Mouse (Mus musculus) kidney, embryonic 14.5 days (tissue): ENCODE results near the gene Notum. TPM values are rescaled to one million over a fixed set of nuclear protein-coding genes. Genes with fewer than 3 reads are reported as not detected.

ENCODE experiments used
- ATAC-seq: fragments of 200-750 bp; cut with Nextera tagmentation; 2 replicates; pipeline ENCODE4 v1.8.0; 2017; ENCODE audit warnings: moderate number of reproducible peaks, mild to moderate bottlenecking, moderate TSS enrichment, moderate library complexity; ENCODE audit not compliant: low FRiP score, low TSS enrichment
- H3K27ac ChIP-seq: fragments of 300-500 bp; sonication (generic); 2 replicates; pipeline ENCODE4 v1.5.1; 2014; ENCODE audit warnings: low read depth, mild to moderate bottlenecking, low read length, moderate library complexity, mixed read lengths
- H3K27me3 ChIP-seq: fragments of 300-500 bp; sonication (generic); 2 replicates; pipeline ENCODE4 v1.6.1; 2014; ENCODE audit warnings: mild to moderate bottlenecking, low read length; ENCODE audit not compliant: control insufficient read depth, insufficient read depth
- H3K36me3 ChIP-seq: fragments of 300-500 bp; sonication (generic); 2 replicates; pipeline ENCODE4 v1.6.1; 2014; ENCODE audit warnings: low read length, mixed read lengths; ENCODE audit not compliant: control insufficient read depth, insufficient read depth
- H3K4me1 ChIP-seq: fragments of 300-500 bp; sonication (generic); 2 replicates; pipeline ENCODE4 v1.6.1; 2014; ENCODE audit warnings: low read length, mixed read lengths; ENCODE audit not compliant: control insufficient read depth, insufficient read depth
- H3K4me2 ChIP-seq: fragments of 300-500 bp; sonication (generic); replicated peaks from 2 replicates; pipeline ENCODE4 v1.6.1; 2014; ENCODE audit warnings: low read depth, mild to moderate bottlenecking, low read length
- H3K4me3 ChIP-seq: fragments of 300-500 bp; sonication (generic); 2 replicates; pipeline ENCODE4 v1.5.1; 2014; ENCODE audit warnings: mild to moderate bottlenecking, low read length
- H3K9ac ChIP-seq: fragments of 300-500 bp; sonication (generic); 2 replicates; pipeline ENCODE4 v1.6.1; 2014; ENCODE audit warnings: low read depth, mild to moderate bottlenecking, low read length, moderate library complexity
- H3K9me3 ChIP-seq: fragments of 300-500 bp; sonication (generic); 2 replicates; pipeline ENCODE4 v1.6.1; 2016; ENCODE audit warnings: low read length; ENCODE audit not compliant: control insufficient read depth
- WGBS: fragments of 180-500 bp; shearing (Covaris S2); extraction: QIAGEN DNeasy Blood & Tissue Kit; methylation state at CpG from one replicate; pipeline ENCODE4 v1.1.7; 2014; 5-methylcytosine and 5-hydroxymethylcytosine counted together
- polyA plus RNA-seq: library from polyadenylated mRNA; unstranded; fragments of >200 nt; fragmentation: Nextera tagmentation; extraction: Ambion mirVana; gene quantifications from 2 replicates; pipeline ENCODE4 v1.2.1, GENCODE M21; 2014

The Notum gene
- polyA plus RNA-seq, 1 experiment from 2014 or later = 9.9 TPM

- peaks cover 13% of the 10 kb centered on the region for H3K4me1 ChIP-seq
- H3K27ac ChIP-seq = no peak overlapping the region; the same call in 1 of the 2 replicates
- no peak overlapping the region for H3K4me2 ChIP-seq
- no peaks in the 10 kb centered on the region for H3K9me3 ChIP-seq
- H3K36me3 ChIP-seq = peaks cover 49% of the 10 kb centered on the region
- ATAC-seq = no peak
- H3K4me3 ChIP-seq = no peak overlapping the region
- 94% methylated on average over 25 of the region's 25 CpGs for WGBS
- H3K27me3 ChIP-seq = no peaks in the 10 kb centered on the region
- no peak overlapping the region for H3K9ac ChIP-seq
Observed at GRCm38 (mm10) chr11:120618619-120619535, 42.1 kb downstream of the Notum start.

GRCm38 (mm10) chr11:120617519-120618112, 43.4 kb downstream of the Notum start, which contains the start of gene Pcyt2:
Gene Pcyt2, minus strand, starts transcription at chr11:120617936.
- peaks cover 49% of the 10 kb centered on the region for H3K36me3 ChIP-seq

GRCm38 (mm10) chr11:120616617-120617294, 44.2 kb downstream of the Notum start:
- Histone ChIP-seq H3K4me3 (peak overlapping the region; percentile 82), H3K27me3 (no peaks in the 10 kb centered on the region), H3K9ac (peak overlapping the region; percentile 77; the same call in 1 of the 2 replicates), H3K36me3 (peaks cover 43% of the 10 kb centered on the region), H3K4me1 (peaks cover 11% of the 10 kb centered on the region), H3K27ac (no peak overlapping the region), H3K4me2 (peak overlapping the region; percentile 89), H3K9me3 (no peaks in the 10 kb centered on the region)
- WGBS = 49% methylated on average over 4 of the region's 4 CpGs
- ATAC-seq = no peak

More at GRCm38 (mm10) chr11:120617519-120618112, 43.4 kb downstream of the Notum start, which contains the start of gene Pcyt2:
- H3K4me2 ChIP-seq = peak within 1 kb of the TSS; percentile 89
- under 1% methylated on average over 56 of the region's 56 CpGs for WGBS
- H3K4me3 ChIP-seq = peak within 1 kb of the TSS; percentile 82
- no peaks in the 10 kb centered on the region for H3K27me3 ChIP-seq
- no peaks in the 10 kb centered on the region for H3K9me3 ChIP-seq
- peak; percentile 95 for ATAC-seq
- H3K27ac ChIP-seq = peak within 1 kb of the TSS; percentile 11; the same call in 1 of the 2 replicates
- peaks cover 11% of the 10 kb centered on the region for H3K4me1 ChIP-seq
- peak within 1 kb of the TSS; percentile 77 for H3K9ac ChIP-seq

- peaks cover 11% of the 10 kb centered on the region for H3K4me1 ChIP-seq
- peaks cover 43% of the 10 kb centered on the region for H3K36me3 ChIP-seq
- no peaks in the 10 kb centered on the region for H3K27me3 ChIP-seq
- no peak overlapping the region for H3K27ac ChIP-seq
- no peak overlapping the region for H3K4me2 ChIP-seq
- H3K9me3 ChIP-seq = no peaks in the 10 kb centered on the region
- no peak overlapping the region for H3K4me3 ChIP-seq
- no peak overlapping the region for H3K9ac ChIP-seq
- no peak for ATAC-seq
- 94% methylated on average over 11 of the region's 11 CpGs for WGBS
Observed at GRCm38 (mm10) chr11:120615606-120616203, 45.3 kb downstream of the Notum start.

- Histone ChIP-seq H3K9me3 (no peaks in the 10 kb centered on the region), H3K27ac (no peak overlapping the region), H3K27me3 (no peaks in the 10 kb centered on the region), H3K4me2 (no peak overlapping the region), H3K9ac (no peak overlapping the region), H3K4me3 (no peak overlapping the region), H3K4me1 (peaks cover 11% of the 10 kb centered on the region), H3K36me3 (peaks cover 43% of the 10 kb centered on the region)
- 88% methylated on average over 6 of the region's 6 CpGs for WGBS
- ATAC-seq = no peak
Observed at GRCm38 (mm10) chr11:120615167-120615566, 45.8 kb downstream of the Notum start.

GRCm38 (mm10) chr11:120613976-120614375, 47.0 kb downstream of the Notum start:
- peaks cover 36% of the 10 kb centered on the region for H3K36me3 ChIP-seq
- no peak overlapping the region for H3K9ac ChIP-seq
- 0 out of 2 replicates have a peak, but pooled peaks cover 2% of the 10 kb centered on the region for H3K27me3 ChIP-seq
- no peak overlapping the region for H3K27ac ChIP-seq
- ATAC-seq = no peak
- peaks cover 16% of the 10 kb centered on the region for H3K4me1 ChIP-seq
- H3K4me2 ChIP-seq = no peak overlapping the region
- H3K9me3 ChIP-seq = no peaks in the 10 kb centered on the region
- WGBS = 86% methylated on average over 8 of the region's 8 CpGs
- no peak overlapping the region for H3K4me3 ChIP-seq

- Histone ChIP-seq H3K9ac (no peak overlapping the region), H3K9me3 (no peaks in the 10 kb centered on the region), H3K4me3 (no peak overlapping the region), H3K27ac (no peak overlapping the region), H3K4me1 (peaks cover 20% of the 10 kb centered on the region), H3K36me3 (peaks cover 31% of the 10 kb centered on the region), H3K4me2 (no peak overlapping the region), H3K27me3 (0 out of 2 replicates have a peak, but pooled peaks cover 5% of the 10 kb centered on the region)
- no peak for ATAC-seq
- 91% methylated on average over 10 of the region's 10 CpGs for WGBS
Observed at GRCm38 (mm10) chr11:120613481-120613972, 47.4 kb downstream of the Notum start.

GRCm38 (mm10) chr11:120612763-120613162, 48.2 kb downstream of the Notum start:
- WGBS = 37% methylated on average over 6 of the region's 6 CpGs
- ATAC-seq = no peak
- Histone ChIP-seq H3K4me3 (no peak overlapping the region), H3K9ac (no peak overlapping the region), H3K9me3 (no peaks in the 10 kb centered on the region), H3K27me3 (0 out of 2 replicates have a peak, but pooled peaks cover 5% of the 10 kb centered on the region), H3K27ac (no peak overlapping the region), H3K4me1 (peaks cover 28% of the 10 kb centered on the region), H3K36me3 (peaks cover 28% of the 10 kb centered on the region; the same call in 1 of the 2 replicates), H3K4me2 (no peak overlapping the region)
